Mouse (Mus musculus): ENCODE results near the gene Siglech. TPM values are rescaled to one million over a fixed set of nuclear protein-coding genes. Genes with fewer than 3 reads are reported as not detected.

Siglech gene
- polyA plus RNA-seq (2017; shearing (Covaris generic)): 1 to 10 TPM in 1 of 2 experiments, under 1 TPM in 1; 0.09 to 1.0 TPM

GRCm38 (mm10) chr7:55767926-55768325 lies at the start of gene Siglech:
Gene Siglech, plus strand, starts transcription at chr7:55768178.

GRCm38 (mm10) chr7:55793952-55794603 lies 26.1 kb downstream of the Siglech start, which contains the start of gene Tubgcp5:
Gene Tubgcp5, plus strand, starts transcription at chr7:55794154.

Other genes with a start within 250 kb of the Siglech start
- gene Tubgcp5, start 26.0 kb downstream of the Siglech start, polyA plus RNA-seq (2017; shearing (Covaris generic)): 10 to 100 TPM; 31.4 to 34.4 TPM
- gene Cyfip1, start 73.6 kb downstream of the Siglech start, polyA plus RNA-seq (2017; shearing (Covaris generic)): 10 to 100 TPM; 25.2 to 69.7 TPM
- gene Nipa2, start 194.3 kb downstream of the Siglech start, polyA plus RNA-seq (2017; shearing (Covaris generic)): 10 to 100 TPM; 45.1 to 52.3 TPM

Data from activated CD4-positive, CD25-positive, alpha-beta regulatory T cell (primary cell).